Mouse (Mus musculus) embryonic stem cell, embryonic (primary cell): ENCODE measurements around the gene Olfr1383.
"Not testable (repeated sequence)": the region's sequence is repeated elsewhere in the genome, so short reads cannot be mapped to it uniquely, and the experiment has no call there.

ENCODE experiments used
- CTCF ChIA-PET, 4 experiments: fragments of 300-600 bp in 2 of 4; fragments of 350-600 bp in 2 of 4; sonication (Branson Sonifier 250); formaldehyde crosslinking; loops; one replicate each; lab custom pipeline; 2022; ENCODE audit warnings: inconsistent platforms in 2 of 4; lab: Charles Lee
- POLR2A ChIA-PET, 4 experiments: fragments of 300-600 bp in 2 of 4; fragments of 350-600 bp in 2 of 4; sonication (Branson Sonifier 250); formaldehyde crosslinking; loops; one replicate each; lab custom pipeline; 2022; ENCODE audit warnings: antibody characterized with exemption in 4 of 4, inconsistent platforms in 1 of 4; lab: Charles Lee

The Olfr1383 gene

GRCm38 (mm10) chr11:49519348-49519747, at the start of gene Olfr1383:
Gene Olfr1383 (plus strand): TSS chr11:49519648.
- ChIA-PET POLR2A (interaction anchor here in 1 of 4 experiments (0.6 kb wide), 1 partner anchor 55 kb away, joined by 3 read pairs; no protein-coding TSS in a partner anchor), CTCF (no interaction called here)

DNA sequence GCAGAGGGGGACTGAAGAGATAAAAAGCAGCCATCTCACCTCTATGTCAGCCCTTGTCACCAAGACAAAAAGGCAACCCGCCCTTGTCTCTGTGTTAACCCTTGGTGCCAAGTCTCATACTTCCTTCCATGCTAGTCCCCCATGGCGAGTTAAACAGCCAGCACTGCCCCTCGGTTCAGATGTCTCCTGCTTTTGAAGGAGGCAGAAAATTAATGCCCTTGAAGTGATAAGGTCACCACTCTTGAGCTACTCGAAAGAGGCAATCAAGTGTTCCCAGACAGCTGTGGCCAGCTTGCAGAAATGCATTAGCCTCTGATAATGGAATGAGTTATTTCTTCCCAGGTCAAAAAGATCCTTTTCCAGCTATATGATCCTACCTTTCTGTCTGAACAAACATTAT, 33.5 kb upstream of the Olfr1383 start:
- ChIA-PET CTCF (no interaction called here), POLR2A (no interaction called here)

DNA sequence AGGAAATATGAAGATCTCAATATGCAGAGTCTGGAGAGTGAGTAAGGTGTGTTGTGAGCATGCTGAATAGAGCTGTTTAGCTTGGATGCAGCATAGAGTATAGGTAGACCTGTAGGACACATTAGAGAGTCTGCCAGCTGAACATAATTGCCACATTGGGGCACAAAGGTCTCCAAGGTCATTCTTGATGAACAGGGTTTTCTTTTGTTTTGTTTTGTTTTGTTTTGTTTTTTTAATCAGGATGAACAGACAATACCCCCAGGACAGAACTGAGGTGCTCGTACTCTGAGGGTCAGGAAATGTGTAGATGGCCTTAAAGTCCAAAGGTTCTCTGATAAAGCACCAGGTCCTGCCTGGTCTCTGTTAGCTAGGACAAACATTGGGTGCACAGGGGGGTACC, 30.7 kb upstream of the Olfr1383 start, which contains the start of gene Olfr1385:
TSS of gene Olfr1385 (plus strand) at position 301 of the 400 bp plus-strand sequence.
- POLR2A ChIA-PET, CTCF ChIA-PET: not testable (repeated sequence)

- POLR2A ChIA-PET, result no interaction called here
- CTCF ChIA-PET, result no interaction called here
Measured at GRCm38 (mm10) chr11:49518086-49518485, 1.4 kb upstream of the Olfr1383 start.

DNA sequence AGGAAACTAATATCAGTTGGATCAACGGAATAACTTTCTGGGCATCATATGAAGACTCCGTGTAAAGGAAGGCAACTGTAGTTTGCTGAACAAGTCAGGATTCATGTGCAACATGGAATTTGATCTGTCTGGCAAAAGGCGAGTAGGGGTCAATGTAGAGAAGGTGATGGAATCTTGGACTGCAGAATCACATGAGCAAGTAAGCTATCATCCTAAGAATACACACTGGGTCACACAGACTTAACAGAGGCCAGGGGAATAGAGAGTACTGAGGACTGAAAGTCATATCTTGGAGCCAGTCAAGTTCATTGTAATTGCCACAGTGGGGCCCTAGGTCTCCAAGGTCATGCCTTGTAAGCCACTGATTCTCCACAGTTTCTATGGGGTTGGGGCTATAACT, 8.5 kb downstream of the Olfr1383 start, which contains the start of gene Olfr1382:
TSS of gene Olfr1382 (plus strand) at position 301 of the 400 bp plus-strand sequence.
- CTCF ChIA-PET, result no interaction called here

GRCm38 (mm10) chr11:49532761-49533160, 13.3 kb downstream of the Olfr1383 start:
- POLR2A ChIA-PET, result interaction anchor here in 1 of 4 experiments (0.6 kb wide), 1 partner anchor 1034 kb away, joined by 3 read pairs; no protein-coding TSS in a partner anchor
- CTCF ChIA-PET, result no interaction called here

More for the DNA sequence above, 8.5 kb downstream of the Olfr1383 start, which contains the start of gene Olfr1382:
- POLR2A ChIA-PET, result no interaction called here

DNA sequence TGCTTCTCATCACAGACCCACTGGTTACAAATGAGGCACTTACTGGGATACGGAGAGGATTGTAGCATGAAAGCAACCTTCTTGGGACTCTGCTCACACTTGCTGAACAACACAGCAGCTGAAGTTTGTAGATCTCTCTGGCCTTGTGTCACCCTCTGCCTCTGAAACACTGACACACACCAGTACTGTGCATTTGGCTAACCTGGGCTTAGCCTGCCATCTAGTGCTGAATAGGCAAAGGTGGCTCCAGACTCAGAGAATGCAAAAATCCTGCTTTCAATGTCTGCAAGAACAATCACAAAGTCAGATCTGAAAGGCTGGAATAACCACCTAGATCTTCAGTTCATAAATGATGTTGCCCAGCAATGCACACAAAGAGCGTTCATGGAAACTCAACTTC, 17.2 kb downstream of the Olfr1383 start:
- CTCF ChIA-PET, POLR2A ChIA-PET: not testable (repeated sequence)

DNA sequence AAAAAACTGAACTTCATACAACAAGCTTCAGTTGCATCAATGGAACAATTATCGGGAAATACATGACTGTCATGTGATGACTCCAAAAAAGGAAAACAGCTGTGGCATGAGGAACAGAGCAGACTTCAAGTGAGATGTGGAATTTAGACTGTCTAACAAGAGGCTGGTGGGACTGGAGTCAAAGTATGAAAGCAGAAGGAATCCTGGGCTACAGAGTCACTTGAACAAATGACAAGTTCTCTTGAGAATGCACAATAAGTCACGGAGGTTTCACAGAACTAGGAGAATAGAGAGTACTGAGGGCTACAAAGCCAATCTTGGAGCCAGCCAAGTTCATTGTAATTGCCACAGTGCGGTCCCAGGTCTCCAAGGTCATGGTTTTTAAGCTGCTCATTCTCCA, 23.7 kb downstream of the Olfr1383 start, which contains the start of gene Olfr1381:
TSS of gene Olfr1381 (plus strand) at position 301 of the 400 bp plus-strand sequence.
- CTCF ChIA-PET, result not testable (repeated sequence)
- POLR2A ChIA-PET, result interaction anchor here in 1 of 4 experiments (0.6 kb wide), 1 partner anchor 403 kb away, joined by 15 read pairs; no protein-coding TSS in a partner anchor

DNA sequence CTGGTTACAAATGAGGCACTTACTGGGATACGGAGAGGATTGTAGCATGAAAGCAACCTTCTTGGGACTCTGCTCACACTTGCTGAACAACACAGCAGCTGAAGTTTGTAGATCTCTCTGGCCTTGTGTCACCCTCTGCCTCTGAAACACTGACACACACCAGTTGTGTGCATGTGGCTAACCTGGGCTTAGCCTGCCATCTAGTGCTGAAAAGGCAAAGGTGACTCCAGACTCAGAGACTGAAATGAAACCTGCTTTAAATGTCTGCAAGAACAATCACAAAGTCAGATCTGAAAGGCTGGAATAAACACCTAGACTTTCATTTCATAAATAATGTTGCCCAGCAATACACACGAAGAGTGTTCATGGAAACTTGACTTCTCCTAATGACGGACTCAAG, 34.6 kb downstream of the Olfr1383 start:
- CTCF ChIA-PET, POLR2A ChIA-PET: not testable (repeated sequence)

DNA sequence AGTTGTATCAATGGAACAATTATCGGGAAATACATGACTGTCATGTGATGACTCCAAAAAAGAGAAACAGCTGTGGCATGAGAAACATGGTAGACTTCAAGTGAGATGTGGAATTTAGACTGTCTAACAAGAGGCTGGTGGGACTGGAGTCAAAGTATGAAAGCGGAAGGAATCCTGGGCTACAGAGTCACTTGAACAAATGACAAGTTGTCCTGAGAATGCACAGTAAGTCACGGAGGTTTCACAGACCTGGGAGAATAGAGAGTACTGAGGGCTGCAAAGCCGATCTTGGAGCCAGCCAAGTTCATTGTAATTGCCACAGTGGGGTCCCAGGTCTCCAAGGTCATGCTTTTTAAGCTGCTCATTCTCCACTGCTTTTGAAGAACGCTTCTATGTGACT, 37.1 kb downstream of the Olfr1383 start, which contains the start of gene Olfr1380:
TSS of gene Olfr1380 (plus strand) at position 301 of the 400 bp plus-strand sequence.
- CTCF ChIA-PET, result interaction anchor here in 1 of 4 experiments (0.7 kb wide), 1 partner anchor 173 kb away, joined by 4 read pairs; no protein-coding TSS in a partner anchor
- POLR2A ChIA-PET, result not testable (repeated sequence)

- POLR2A ChIA-PET, result interaction anchor here in 2 of 4 experiments (0.6 to 0.7 kb wide), 2 partner anchors 595 to 719 kb away, joined by 3 to 4 read pairs; no protein-coding TSS in a partner anchor
- CTCF ChIA-PET, result interaction anchor here in 3 of 4 experiments (0.6 to 0.8 kb wide), 9 partner anchors 78 to 1587 kb away, joined by 3 to 7 read pairs (median 4); partner anchors contain the start of gene Ltc4s (in 1 of the 3)
Measured at GRCm38 (mm10) chr11:49575054-49575453, 55.6 kb downstream of the Olfr1383 start.
